Mouse (Mus musculus): ENCODE data around the gene Atg7.

DNA sequence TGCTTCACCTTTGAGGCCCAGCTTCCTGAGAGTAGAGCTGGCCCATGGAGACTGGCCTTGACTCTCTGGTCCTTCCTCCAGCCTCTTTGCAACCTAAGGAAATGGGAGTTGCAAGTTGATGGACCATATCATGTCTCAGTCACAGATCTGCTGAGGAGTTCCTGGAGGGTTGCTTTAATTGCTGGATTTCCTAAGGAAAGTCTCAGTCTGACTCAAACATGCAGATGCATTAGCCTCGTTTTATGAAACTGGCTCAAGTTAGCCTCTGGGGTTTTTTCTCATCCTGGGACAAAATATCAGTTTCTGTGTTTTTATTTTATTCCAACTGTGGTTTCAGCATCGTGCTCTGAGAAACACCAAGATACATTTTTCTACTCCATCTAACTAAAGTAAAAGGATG is 137.7 kb downstream of the Atg7 start:
- no peak for TF ChIP-seq POLR2A (IDR thresholded peaks at IDR 0.05; ENCODE audit: insufficient read depth, low read depth, low read length)
- TF ChIP-seq CTCF (IDR thresholded peaks at IDR 0.05; ENCODE audit: insufficient read depth, low read depth, low read length), result no peak

All from olfactory bulb, adult 2 months (tissue).